Mouse (Mus musculus) layer of hippocampus, adult 18-20 months (tissue): ENCODE results near the gene Heatr3. TPM values are rescaled to one million over a fixed set of nuclear protein-coding genes. Genes with fewer than 3 reads are reported as not detected.

Experiments
- DNase-seq, 2 experiments: peaks; one replicate each; pipeline ENCODE4 v3.0.0; 2022; ENCODE audit warnings: low spot score in 2 of 2
- long read RNA-seq: library from polyadenylated mRNA; stranded (forward); transcript quantifications from one replicate; pipeline ENCODE4 v2.0.0, GENCODE M21; 2021
- total RNA-seq, 2 experiments: library from RNA; stranded (reverse); gene quantifications; 2 replicates each; pipeline ENCODE4 v1.2.3; 2021

Gene Heatr3
- 10 to 100 TPM; 24.7 to 24.9 TPM for total RNA-seq
- long read RNA-seq, transcript Heatr3-201 (15 exons, 3,251 nt) = major isoform, 21 of 30 reads
- long read RNA-seq, partial matches to known transcripts = 6 of 30 reads
- long read RNA-seq, other reads (novel, unspliced or antisense) = 3 of 30 reads

GRCm38 (mm10) chr8:88137748-88138484, at the start of gene Heatr3:
Gene Heatr3, plus strand, starts transcription at chr8:88137855.
- DNase-seq = peak; percentile 94 to 97

GRCm38 (mm10) chr8:88088006-88088405, 49.6 kb upstream of the Heatr3 start:
- no peak for DNase-seq

- no peak for DNase-seq
These were observed 46.0 kb upstream of the Heatr3 start for GRCm38 (mm10) chr8:88091661-88092060.

DNA sequence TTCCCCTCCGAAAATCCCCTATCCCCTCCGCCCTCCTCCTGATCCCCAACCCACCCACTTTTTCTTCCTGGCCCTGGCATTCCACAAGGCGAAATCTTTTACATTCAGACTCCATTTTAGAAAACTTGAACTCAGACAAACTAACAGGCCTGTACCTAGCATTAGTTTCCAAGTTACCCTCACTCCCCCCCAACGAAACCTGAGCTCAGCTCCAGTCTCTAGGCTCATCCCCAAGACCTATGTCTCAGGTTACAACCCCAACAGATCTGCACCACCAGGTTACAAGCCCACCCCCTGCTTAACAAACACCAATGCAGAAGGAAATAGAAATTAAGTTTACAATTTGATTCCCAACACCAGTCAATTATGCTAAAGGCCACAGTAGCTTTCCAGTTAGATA, 44.3 kb upstream of the Heatr3 start:
- no peak for DNase-seq

GRCm38 (mm10) chr8:88098856-88099255, 38.8 kb upstream of the Heatr3 start:
- no peak for DNase-seq

GRCm38 (mm10) chr8:88099526-88099925, 38.1 kb upstream of the Heatr3 start:
- DNase-seq = peak in 1 of 2 experiments; percentile 50

- DNase-seq = no peak
These were observed 28.4 kb upstream of the Heatr3 start for GRCm38 (mm10) chr8:88109241-88109640.

DNA sequence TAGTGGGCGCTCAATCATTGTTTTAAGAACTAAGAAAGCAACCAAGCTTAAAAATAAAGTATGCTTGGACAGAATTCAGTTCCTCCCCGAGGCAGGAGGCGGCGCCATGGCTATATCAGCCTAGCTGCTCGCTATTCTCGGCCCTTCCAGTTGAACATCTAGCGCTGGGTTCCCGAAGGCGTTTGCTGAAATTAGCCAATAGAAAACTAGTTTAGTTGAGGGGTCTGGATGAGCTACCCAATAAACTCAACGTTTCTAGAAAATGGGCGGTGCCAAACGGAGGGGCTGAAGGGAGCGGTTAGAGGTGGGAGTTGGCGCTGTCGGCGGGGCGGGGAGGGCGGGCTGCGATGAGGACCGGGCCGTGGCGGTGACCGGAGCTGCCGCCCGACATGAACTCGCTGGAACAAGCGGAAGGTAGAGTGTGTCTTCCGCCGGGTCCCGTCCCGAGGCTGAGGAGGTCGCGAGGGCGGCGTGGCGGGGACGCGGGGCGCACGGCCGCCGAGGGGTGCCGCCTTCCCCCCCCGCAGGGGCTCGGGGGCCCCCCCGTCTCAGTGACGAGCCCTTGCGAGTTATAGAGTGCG, 19.1 kb upstream of the Heatr3 start, which contains the start of gene Cnep1r1:
Gene Cnep1r1 (plus strand): TSS at position 314 of the 581 bp plus-strand sequence.
- peak; percentile 98 for DNase-seq

- DNase-seq = no peak
These were observed 18.6 kb upstream of the Heatr3 start for GRCm38 (mm10) chr8:88119076-88119475.

DNA sequence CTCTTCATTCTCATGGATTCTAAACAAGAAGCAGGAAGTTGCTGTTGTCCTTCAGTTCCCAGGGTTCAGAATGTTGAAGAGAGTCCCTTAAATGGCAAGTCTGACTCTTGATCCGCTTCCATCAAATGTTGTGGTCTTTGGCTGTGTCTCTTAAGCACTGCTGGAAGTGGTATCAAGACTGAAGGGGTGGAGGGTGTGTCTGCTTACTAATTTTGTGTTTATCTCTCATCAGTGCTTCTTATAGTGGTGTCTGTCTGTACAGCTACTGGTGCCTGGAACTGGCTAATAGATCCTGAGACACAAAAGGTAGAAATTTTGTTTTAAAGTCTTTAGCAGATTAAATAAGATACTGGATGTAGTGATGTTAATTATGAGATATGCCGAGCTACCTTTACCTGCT, 12.8 kb upstream of the Heatr3 start:
- no peak for DNase-seq

DNA sequence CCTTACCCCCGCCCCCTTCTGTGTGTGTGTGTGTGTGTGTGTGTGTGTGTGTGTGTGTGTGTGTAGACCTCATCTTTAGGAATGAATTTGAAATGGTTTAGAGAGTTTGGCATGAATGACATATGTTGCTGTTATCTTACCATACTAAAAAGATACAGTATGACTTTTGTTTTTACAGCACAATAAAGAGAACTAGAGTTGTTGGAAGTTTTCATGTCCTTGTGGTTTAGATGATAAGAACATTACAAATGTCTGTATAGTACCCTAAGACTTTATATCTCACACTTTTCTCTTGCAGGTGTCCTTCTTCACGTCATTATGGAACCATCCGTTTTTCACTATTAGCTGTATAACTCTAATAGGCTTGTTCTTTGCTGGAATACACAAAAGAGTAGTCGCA, 8.3 kb upstream of the Heatr3 start:
- no peak for DNase-seq

DNA sequence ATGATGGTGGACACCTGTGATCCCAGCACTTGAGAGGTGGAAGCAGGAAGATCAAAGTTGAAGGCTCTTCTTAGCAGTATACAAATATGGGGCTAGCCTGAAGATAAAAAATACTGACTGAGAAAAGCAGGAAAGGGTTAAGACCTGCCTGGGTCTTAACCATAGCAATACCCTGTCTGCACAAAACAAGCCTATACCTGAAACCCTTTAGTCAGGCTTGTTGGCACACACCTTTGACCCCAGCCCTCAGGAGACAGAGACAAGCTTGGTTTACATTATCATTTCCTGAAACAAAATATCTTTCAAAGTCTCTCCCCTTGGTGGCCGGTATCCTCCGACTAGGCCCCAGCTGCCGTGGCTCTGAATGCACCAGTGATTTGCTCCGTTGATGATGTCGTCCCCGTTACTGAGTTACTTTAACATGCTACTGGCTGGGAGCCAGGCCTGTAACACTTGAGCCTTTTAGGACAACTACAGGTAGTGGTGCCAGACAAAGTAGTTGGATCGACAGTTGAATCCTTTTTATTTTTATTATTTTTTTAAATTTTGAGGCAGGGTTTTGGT, 6.8 kb upstream of the Heatr3 start:
- DNase-seq = no peak

GRCm38 (mm10) chr8:88139256-88139655, 1.6 kb downstream of the Heatr3 start:
- no peak for DNase-seq

- DNase-seq = no peak
These were observed 4.0 kb downstream of the Heatr3 start for GRCm38 (mm10) chr8:88141629-88142028.

GRCm38 (mm10) chr8:88144041-88144440, 6.4 kb downstream of the Heatr3 start:
- DNase-seq = no peak

DNA sequence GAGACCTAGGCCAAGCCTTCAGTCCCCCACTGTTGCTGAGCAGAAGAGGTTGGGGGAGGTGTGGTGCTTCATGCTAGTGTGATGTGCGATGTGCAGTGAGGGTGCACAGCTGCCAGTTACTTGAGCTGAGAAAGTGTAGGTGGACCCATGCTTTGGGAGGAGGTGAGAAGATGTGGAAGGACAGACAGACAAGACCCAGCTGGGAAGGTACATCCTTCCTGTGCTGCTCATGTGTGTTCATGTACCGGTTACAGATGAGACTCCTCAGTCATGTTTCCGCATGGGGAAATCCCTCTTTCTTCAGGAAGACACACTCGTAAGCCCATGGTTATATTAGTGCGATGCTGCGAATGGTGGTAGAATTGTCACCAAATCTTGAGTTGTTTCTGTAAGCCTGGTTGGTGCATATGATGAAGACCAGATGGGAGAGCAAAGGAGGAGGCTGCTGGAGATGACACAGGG, 13.3 kb downstream of the Heatr3 start:
- peak; percentile 9 to 40 for DNase-seq

GRCm38 (mm10) chr8:88160237-88160995, 22.8 kb downstream of the Heatr3 start:
- no peak for DNase-seq

- DNase-seq = peak in 1 of 2 experiments; percentile 70
These were observed 23.8 kb downstream of the Heatr3 start for GRCm38 (mm10) chr8:88161439-88161838.

GRCm38 (mm10) chr8:88175264-88175663, 37.6 kb downstream of the Heatr3 start:
- DNase-seq = no peak

- no peak for DNase-seq
These were observed 39.6 kb downstream of the Heatr3 start for GRCm38 (mm10) chr8:88177291-88177690.

DNA sequence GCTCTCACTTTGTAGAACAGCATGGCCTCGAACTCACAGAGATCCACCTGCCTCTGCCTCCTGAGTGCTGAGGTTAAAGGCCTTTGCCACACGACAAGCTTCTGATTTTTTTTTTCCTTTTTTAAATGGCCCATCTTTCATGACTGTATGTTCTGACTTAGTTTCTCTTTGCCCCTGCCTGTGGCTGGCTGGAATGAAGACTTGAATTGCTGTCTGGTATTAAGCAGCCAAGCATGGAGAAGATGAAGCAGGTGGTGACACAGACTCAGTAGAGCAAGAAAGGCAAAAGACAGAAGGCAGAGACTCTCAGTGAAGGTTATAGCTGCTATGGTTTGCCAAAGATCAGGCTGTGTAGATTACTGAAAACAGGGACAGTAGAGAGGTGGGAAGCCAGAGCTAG, 45.5 kb downstream of the Heatr3 start:
- no peak for DNase-seq
